Mouse (Mus musculus) stomach, embryonic 14.5 days (tissue): ENCODE measurements around the gene Srm. TPM values are rescaled to one million over a fixed set of nuclear protein-coding genes. Genes with fewer than 3 reads are reported as not detected.

Experiments used
- ATAC-seq: fragments of 200-750 bp; cut with Nextera tagmentation; 2 replicates; pipeline ENCODE4 v1.8.0; 2017; ENCODE audit warnings: low read depth, moderate TSS enrichment; ENCODE audit not compliant: insufficient number of reproducible peaks, insufficient read depth, low FRiP score
- H3K27ac ChIP-seq: fragments of 300-500 bp; sonication (generic); 2 replicates; pipeline ENCODE4 v1.5.1; 2014; ENCODE audit warnings: mild to moderate bottlenecking, low read length, moderate library complexity, mixed read lengths
- H3K27me3 ChIP-seq: fragments of 300-500 bp; sonication (generic); 2 replicates; pipeline ENCODE4 v1.6.1; 2014; ENCODE audit warnings: low read length, control low read depth, mixed read lengths; ENCODE audit not compliant: control insufficient read depth, insufficient read depth
- H3K36me3 ChIP-seq: fragments of 300-500 bp; sonication (generic); 2 replicates; pipeline ENCODE4 v1.6.1; 2014; ENCODE audit warnings: mild to moderate bottlenecking, control low read depth, low read length, moderate library complexity, mixed read lengths; ENCODE audit not compliant: control insufficient read depth, insufficient read depth
- H3K4me1 ChIP-seq: fragments of 300-500 bp; sonication (generic); 2 replicates; pipeline ENCODE4 v1.6.1; 2014; ENCODE audit warnings: low read length, control low read depth, mixed read lengths; ENCODE audit not compliant: control insufficient read depth, insufficient read depth
- H3K4me2 ChIP-seq: fragments of 300-500 bp; sonication (generic); replicated peaks from 2 replicates; pipeline ENCODE4 v1.6.1; 2014; ENCODE audit warnings: low read depth, low read length, control low read depth
- H3K4me3 ChIP-seq: fragments of 300-500 bp; sonication (generic); 2 replicates; pipeline ENCODE4 v1.5.1; 2014; ENCODE audit warnings: low read depth, low read length, control low read depth
- H3K9ac ChIP-seq: fragments of 300-500 bp; sonication (generic); replicated peaks from 2 replicates; pipeline ENCODE4 v1.6.1; 2014; ENCODE audit warnings: low read depth, mild to moderate bottlenecking, control low read depth, low read length, moderate library complexity, mixed read lengths
- H3K9me3 ChIP-seq: fragments of 300-500 bp; sonication (generic); 2 replicates; pipeline ENCODE4 v1.6.1; 2016; ENCODE audit warnings: low read depth, low read length, control low read depth; ENCODE audit not compliant: control insufficient read depth
- WGBS: fragments of 180-500 bp; shearing (Covaris S2); extraction: QIAGEN DNeasy Blood & Tissue Kit; methylation state at CpG from one replicate; pipeline ENCODE4 v1.1.7; 2014; 5-methylcytosine and 5-hydroxymethylcytosine counted together
- polyA plus RNA-seq: library from polyadenylated mRNA; unstranded; fragments of >200 nt; fragmentation: Nextera tagmentation; extraction: Ambion mirVana; gene quantifications from 2 replicates; pipeline ENCODE4 v1.2.1, GENCODE M21; 2014

The Srm gene
- polyA plus RNA-seq, 1 experiment from 2014 or later, result 197 TPM

GRCm38 (mm10) chr4:148619805-148620204 is 28.5 kb downstream of the Srm start:
- H3K4me3 ChIP-seq, result no peak overlapping the region
- no peaks in the 10 kb centered on the region for H3K9me3 ChIP-seq
- no peak overlapping the region for H3K4me2 ChIP-seq
- WGBS, result 52% methylated on average over 1 of the region's 1 CpGs
- no peak overlapping the region for H3K27ac ChIP-seq
- H3K36me3 ChIP-seq, result peaks cover 91% of the 10 kb centered on the region
- H3K4me1 ChIP-seq, result peaks cover 9% of the 10 kb centered on the region; the same call in 1 of the 2 replicates
- H3K9ac ChIP-seq, result no peak overlapping the region
- no peaks in the 10 kb centered on the region for H3K27me3 ChIP-seq
- no peak for ATAC-seq

DNA sequence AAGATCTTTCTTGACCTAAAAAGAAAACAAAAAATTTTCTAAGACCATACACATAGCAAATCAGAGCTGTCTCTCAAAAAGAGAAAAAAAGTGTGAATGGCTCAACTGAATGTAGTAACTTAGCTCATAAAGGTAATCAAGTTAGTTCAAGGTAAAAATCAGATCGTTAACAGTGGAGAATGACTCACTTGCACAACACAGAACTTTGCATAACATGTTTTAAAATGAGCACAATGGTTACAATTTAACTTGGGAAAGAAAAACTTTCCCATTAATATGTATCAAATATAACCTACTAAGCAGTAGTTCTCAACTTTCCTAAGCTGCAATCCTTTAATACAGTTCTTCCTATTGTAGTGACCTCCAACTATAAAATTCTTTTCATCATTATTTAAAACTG is 29.4 kb downstream of the Srm start:
- H3K9ac ChIP-seq, result no peak overlapping the region
- no peak overlapping the region for H3K4me2 ChIP-seq
- peaks cover 12% of the 10 kb centered on the region; the same call in 1 of the 2 replicates for H3K4me1 ChIP-seq
- peaks cover 86% of the 10 kb centered on the region for H3K36me3 ChIP-seq
- no peak overlapping the region for H3K4me3 ChIP-seq
- WGBS, result 92% methylated on average over 1 of the region's 1 CpGs
- no peak overlapping the region for H3K27ac ChIP-seq
- ATAC-seq, result no peak
- no peaks in the 10 kb centered on the region for H3K27me3 ChIP-seq
- H3K9me3 ChIP-seq, result no peaks in the 10 kb centered on the region

GRCm38 (mm10) chr4:148622485-148622884 is 31.2 kb downstream of the Srm start:
- 92% methylated on average over 4 of the region's 4 CpGs for WGBS
- Histone ChIP-seq H3K9ac (no peak overlapping the region), H3K36me3 (peaks cover 70% of the 10 kb centered on the region), H3K4me1 (peaks cover 15% of the 10 kb centered on the region; the same call in 1 of the 2 replicates), H3K4me3 (no peak overlapping the region), H3K27me3 (no peaks in the 10 kb centered on the region), H3K4me2 (no peak overlapping the region), H3K9me3 (no peaks in the 10 kb centered on the region), H3K27ac (no peak overlapping the region)
- no peak for ATAC-seq

DNA sequence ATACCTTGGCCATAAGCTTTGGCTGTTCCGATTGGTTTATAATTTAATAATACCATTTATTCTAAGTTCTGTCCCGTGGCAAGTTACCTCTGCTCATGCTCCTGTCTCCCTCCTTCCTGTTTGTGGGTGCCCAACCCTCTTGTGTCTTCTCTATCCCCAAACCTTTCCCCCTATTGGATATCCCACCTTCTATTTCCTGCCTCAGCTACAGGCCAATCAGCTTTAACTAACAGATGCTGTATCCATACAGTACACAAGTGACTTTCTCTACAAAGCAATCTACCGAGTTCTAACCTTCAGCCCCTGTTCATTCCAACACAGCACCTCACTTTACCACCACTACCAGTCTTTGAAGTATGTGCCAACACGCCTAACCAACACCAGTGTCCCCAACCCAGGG is 32.3 kb downstream of the Srm start:
- no peak overlapping the region for H3K27ac ChIP-seq
- H3K9me3 ChIP-seq, result no peaks in the 10 kb centered on the region
- no peak for ATAC-seq
- WGBS, result 94% methylated on average over 4 of the region's 4 CpGs
- no peak overlapping the region for H3K4me3 ChIP-seq
- no peak overlapping the region for H3K4me2 ChIP-seq
- no peaks in the 10 kb centered on the region for H3K27me3 ChIP-seq
- no peak overlapping the region for H3K9ac ChIP-seq
- H3K4me1 ChIP-seq, result peaks cover 15% of the 10 kb centered on the region; the same call in 1 of the 2 replicates
- H3K36me3 ChIP-seq, result peaks cover 63% of the 10 kb centered on the region

DNA sequence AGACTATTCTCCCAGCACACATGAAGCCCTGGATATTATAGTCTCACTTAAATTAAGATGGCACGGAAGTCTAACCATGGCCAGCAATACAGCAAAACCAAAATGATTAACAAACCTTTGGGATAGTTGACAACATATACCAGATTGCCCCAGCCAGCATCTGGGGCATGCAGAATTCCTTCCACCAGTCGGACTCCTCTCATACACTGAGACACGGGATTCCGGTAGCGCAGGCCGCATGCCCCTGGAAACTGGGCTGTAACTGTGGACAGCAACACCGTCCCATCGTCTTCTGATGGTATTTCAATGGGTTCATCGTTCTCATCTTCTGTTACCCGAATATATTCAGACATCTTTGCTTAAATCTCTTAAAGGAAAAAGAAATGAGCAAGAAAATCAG is 33.7 kb downstream of the Srm start:
- ATAC-seq, result no peak
- peak overlapping the region; percentile 100 for H3K4me3 ChIP-seq
- H3K4me1 ChIP-seq, result peaks cover 15% of the 10 kb centered on the region; the same call in 1 of the 2 replicates
- H3K4me2 ChIP-seq, result peak overlapping the region; percentile 85
- H3K27ac ChIP-seq, result no peak overlapping the region
- WGBS, result 86% methylated on average over 10 of the region's 10 CpGs
- H3K36me3 ChIP-seq, result peaks cover 48% of the 10 kb centered on the region
- H3K27me3 ChIP-seq, result no peaks in the 10 kb centered on the region
- no peaks in the 10 kb centered on the region for H3K9me3 ChIP-seq
- H3K9ac ChIP-seq, result no peak overlapping the region

- peak overlapping the region; percentile 99 for H3K9ac ChIP-seq
- H3K27ac ChIP-seq, result peak overlapping the region; percentile 97
- peaks cover 39% of the 10 kb centered on the region for H3K36me3 ChIP-seq
- H3K4me3 ChIP-seq, result peak overlapping the region; percentile 100
- no peaks in the 10 kb centered on the region for H3K9me3 ChIP-seq
- H3K4me1 ChIP-seq, result peaks cover 15% of the 10 kb centered on the region; the same call in 1 of the 2 replicates
- WGBS, result under 1% methylated on average over 57 of the region's 57 CpGs
- peak overlapping the region; percentile 85 for H3K4me2 ChIP-seq
- H3K27me3 ChIP-seq, result no peaks in the 10 kb centered on the region
- peak; percentile 62 for ATAC-seq
Observed at GRCm38 (mm10) chr4:148625756-148626622, 34.7 kb downstream of the Srm start.

- WGBS, result under 1% methylated on average over 51 of the region's 51 CpGs
Observed at GRCm38 (mm10) chr4:148626623-148627185, 35.4 kb downstream of the Srm start, which contains the start of gene Tardbp. TSS of gene Tardbp (minus strand) at chr4:148627019.

DNA sequence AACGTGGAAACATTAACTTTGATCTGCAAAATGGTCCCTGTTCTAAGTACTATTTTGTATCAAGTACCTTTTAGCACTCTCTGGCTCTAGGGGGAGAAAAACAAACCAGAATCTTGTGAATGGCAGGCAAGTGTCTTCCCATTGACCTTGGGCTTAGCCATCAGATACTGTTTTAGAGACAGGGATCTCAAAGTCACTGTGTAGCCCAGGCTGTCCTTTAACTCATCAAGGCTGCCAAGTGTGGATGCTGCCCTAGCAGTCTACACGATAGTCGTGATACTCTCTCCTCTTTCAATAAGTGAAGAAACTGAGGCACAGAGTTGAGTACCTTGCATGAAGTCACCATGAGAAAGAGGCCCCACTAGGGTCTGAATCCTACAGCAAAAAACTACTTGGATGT is 35.9 kb downstream of the Srm start:
- no peak; the same call in 1 of the 2 replicates for ATAC-seq
- Histone ChIP-seq H3K9ac (0 out of 2 replicates have a peak overlapping the region, but pooled peaks have one; percentile 99), H3K36me3 (peaks cover 26% of the 10 kb centered on the region), H3K4me1 (peaks cover 15% of the 10 kb centered on the region; the same call in 1 of the 2 replicates), H3K9me3 (no peaks in the 10 kb centered on the region), H3K27me3 (no peaks in the 10 kb centered on the region), H3K4me2 (peak overlapping the region; percentile 42), H3K27ac (no peak overlapping the region), H3K4me3 (peak overlapping the region; percentile 100)
- 55% methylated on average over 3 of the region's 3 CpGs for WGBS

More at GRCm38 (mm10) chr4:148626623-148627185, 35.4 kb downstream of the Srm start, which contains the start of gene Tardbp:
- H3K9ac ChIP-seq, result peak within 1 kb of the TSS; percentile 99
- H3K4me1 ChIP-seq, result peaks cover 15% of the 10 kb centered on the region; the same call in 1 of the 2 replicates
- ATAC-seq, result peak; percentile 95
- peak within 1 kb of the TSS; percentile 100 for H3K4me3 ChIP-seq
- peak within 1 kb of the TSS; percentile 85 for H3K4me2 ChIP-seq
- peak within 1 kb of the TSS; percentile 97 for H3K27ac ChIP-seq
- no peaks in the 10 kb centered on the region for H3K9me3 ChIP-seq
- no peaks in the 10 kb centered on the region for H3K27me3 ChIP-seq
- peaks cover 32% of the 10 kb centered on the region for H3K36me3 ChIP-seq
